Mouse (Mus musculus): Measurements from ENCODE around the gene Rab4a. TPM values are rescaled to one million over a fixed set of nuclear protein-coding genes. Genes with fewer than 3 reads are reported as not detected.
A peak's percentile ranks its signal among the peaks of the same experiment; 100 is the strongest.

Rab4a gene
- polyA plus RNA-seq, 1 experiment: 37.0 TPM

- DNase-seq (ENCODE audit: low spot score): no peak
Measured at GRCm38 (mm10) chr8:123813173-123813891, 7.5 kb downstream of the Rab4a start.

GRCm38 (mm10) chr8:123813892-123814266 is 8.1 kb downstream of the Rab4a start:
- DNase-seq (ENCODE audit: low spot score): no peak

- DNase-seq (ENCODE audit: low spot score): no peak
Measured at GRCm38 (mm10) chr8:123815325-123815724, 9.5 kb downstream of the Rab4a start.

- DNase-seq (ENCODE audit: low spot score): no peak
Measured at GRCm38 (mm10) chr8:123816939-123817338, 11.2 kb downstream of the Rab4a start.

GRCm38 (mm10) chr8:123817747-123818146 is 12.0 kb downstream of the Rab4a start:
- DNase-seq (ENCODE audit: low spot score): no peak

GRCm38 (mm10) chr8:123819683-123820610 is 14.2 kb downstream of the Rab4a start:
- DNase-seq (ENCODE audit: low spot score): no peak

GRCm38 (mm10) chr8:123820780-123821179 is 15.0 kb downstream of the Rab4a start:
- DNase-seq (ENCODE audit: low spot score): no peak

GRCm38 (mm10) chr8:123823111-123823510 is 17.3 kb downstream of the Rab4a start:
- DNase-seq (ENCODE audit: low spot score): no peak

- DNase-seq (ENCODE audit: low spot score): no peak
Measured at GRCm38 (mm10) chr8:123823532-123824123, 17.8 kb downstream of the Rab4a start.

- no peak for DNase-seq (ENCODE audit: low spot score)
Measured at GRCm38 (mm10) chr8:123826001-123826400, 20.2 kb downstream of the Rab4a start.

- DNase-seq (ENCODE audit: low spot score): no peak
Measured at GRCm38 (mm10) chr8:123826758-123827157, 21.0 kb downstream of the Rab4a start.

- no peak for DNase-seq (ENCODE audit: low spot score)
Measured at GRCm38 (mm10) chr8:123827523-123827922, 21.7 kb downstream of the Rab4a start.

- DNase-seq (ENCODE audit: low spot score): peak; percentile 76
Measured at GRCm38 (mm10) chr8:123832757-123833156, 27.0 kb downstream of the Rab4a start.

GRCm38 (mm10) chr8:123835451-123835850 is 29.7 kb downstream of the Rab4a start:
- DNase-seq (ENCODE audit: low spot score): no peak

- no peak for DNase-seq (ENCODE audit: low spot score)
Measured at GRCm38 (mm10) chr8:123836354-123836753, 30.6 kb downstream of the Rab4a start.

- no peak for DNase-seq (ENCODE audit: low spot score)
Measured at GRCm38 (mm10) chr8:123838496-123838895, 32.7 kb downstream of the Rab4a start.

GRCm38 (mm10) chr8:123840578-123841345 is 35.0 kb downstream of the Rab4a start:
- DNase-seq (ENCODE audit: low spot score): no peak

GRCm38 (mm10) chr8:123842086-123842485 is 36.3 kb downstream of the Rab4a start:
- DNase-seq (ENCODE audit: low spot score): no peak

- no peak for DNase-seq (ENCODE audit: low spot score)
Measured at GRCm38 (mm10) chr8:123844341-123844740, 38.6 kb downstream of the Rab4a start.

GRCm38 (mm10) chr8:123845114-123845513 is 39.3 kb downstream of the Rab4a start:
- DNase-seq (ENCODE audit: low spot score): no peak

GRCm38 (mm10) chr8:123845991-123846390 is 40.2 kb downstream of the Rab4a start:
- DNase-seq (ENCODE audit: low spot score): no peak

GRCm38 (mm10) chr8:123846509-123846908 is 40.7 kb downstream of the Rab4a start:
- no peak for DNase-seq (ENCODE audit: low spot score)

Data from urinary bladder, adult 2 months (tissue).